ENCODE assay signal across 8 mouse cellular contexts in genomic region chr12:29894669-29895068, GRCm38 (mm10). TPM values are rescaled to one million over a fixed set of nuclear protein-coding genes. Genes with fewer than 3 reads are reported as not detected.
DNase-seq lines count a peak whose midpoint lies in the region.

No protein-coding gene starts in this region.

- H3K4me1 ChIP-seq in heart, embryonic 10.5 days = no peaks in the 10 kb centered on the region

- H3K36me3 ChIP-seq in heart, embryonic 10.5 days = no peaks in the 10 kb centered on the region

- no peaks in the 10 kb centered on the region for H3K9me3 ChIP-seq in heart, embryonic 10.5 days

- no peaks in the 10 kb centered on the region for H3K27me3 ChIP-seq in heart, embryonic 10.5 days (ENCODE audit: insufficient read depth, poor library complexity, severe bottlenecking)

- intact Hi-C loops in heart, postnatal 36 days (cut with DNase I) = no loop called here

- H3K27ac ChIP-seq in heart, embryonic 10.5 days = no peak overlapping the region

- WGBS in heart, embryonic 10.5 days = 20% methylated on average over 3 of the region's 3 CpGs

- H3K4me3 ChIP-seq in heart, embryonic 10.5 days = no peak overlapping the region

- DNase-seq in heart, postnatal 36 days = peak; percentile 24 to 33
- no peak for DNase-seq in heart, embryonic 10.5 days (ENCODE audit: low spot score)
- peak; percentile 29 for DNase-seq in urinary bladder, postnatal 14 days (ENCODE audit: low spot score)
- DNase-seq in urinary bladder, postnatal 10 days (ENCODE audit: low spot score) = no peak
- DNase-seq in cerebellum, postnatal 10 days = peak; percentile 72 to 81
- DNase-seq in layer of hippocampus, adult 9-11 months = peak; percentile 39
- peak; percentile 84 for DNase-seq in retina, embryonic 14.5 days (ENCODE audit: low spot score)
- no peak for DNase-seq in right cerebral cortex, postnatal 25 days

RNA-seq across cellular contexts. Expression of gene Pxdn, which starts 42.7 kb away (rescaled TPM):
- total RNA-seq in heart, postnatal 36 days (2021) = 10 to 100 TPM; 51.7 to 54.5 TPM
- 92.0 and 109 TPM in 2 replicates for polyA plus RNA-seq in heart, embryonic 10.5 days (2016; fragmentation: Nextera tagmentation; extraction: Ambion mirVana)

Comparison
In these comparisons a context has a peak if more than half of its experiments do, and no peak if none do; other contexts are left out.
1. DNase-seq: peak in heart, postnatal 36 days (2 of 2), urinary bladder, postnatal 14 days (single experiment), cerebellum, postnatal 10 days (2 of 2), layer of hippocampus, adult 9-11 months (single experiment) and retina, embryonic 14.5 days (single experiment); none in heart, embryonic 10.5 days (single experiment), urinary bladder, postnatal 10 days (single experiment) and right cerebral cortex, postnatal 25 days (single experiment).